Mouse (Mus musculus) cerebellum, postnatal 10 days (tissue): ENCODE measurements at regions not wholly inside any gene's neighbourhood (a gene's known extent, or its start where the extent isn't known, plus 50 kb on each side); places are given as distances from the start of the nearest gene placed in this dataset.
A peak's percentile ranks its signal among the peaks of the same experiment; 100 is the strongest.

Source experiments
- DNase-seq, 2 experiments: peaks; one replicate each; pipeline ENCODE4 v3.0.0; 2021; ENCODE audit warnings: mixed read lengths in 2 of 2

DNA sequence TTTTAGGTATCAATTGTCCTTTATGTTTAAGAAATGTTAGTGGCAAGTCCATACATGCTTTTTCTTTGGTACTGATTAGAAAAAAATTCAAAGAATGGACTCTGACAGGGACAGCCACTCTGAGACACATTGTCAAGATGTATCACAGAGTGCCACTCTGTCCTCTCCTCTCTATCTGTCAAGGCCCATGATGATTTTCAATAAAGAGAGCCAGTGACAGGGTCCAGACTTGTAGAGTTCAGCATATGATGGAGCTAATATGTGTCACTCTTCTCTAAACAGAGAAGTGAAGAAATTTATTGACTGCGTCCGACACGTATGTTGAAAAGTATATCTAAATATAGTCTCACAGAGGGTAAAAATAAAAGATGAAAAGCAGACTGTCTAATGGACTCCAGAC, 672.2 kb upstream of the 4930452B06Rik start:
- no peak for DNase-seq

DNA sequence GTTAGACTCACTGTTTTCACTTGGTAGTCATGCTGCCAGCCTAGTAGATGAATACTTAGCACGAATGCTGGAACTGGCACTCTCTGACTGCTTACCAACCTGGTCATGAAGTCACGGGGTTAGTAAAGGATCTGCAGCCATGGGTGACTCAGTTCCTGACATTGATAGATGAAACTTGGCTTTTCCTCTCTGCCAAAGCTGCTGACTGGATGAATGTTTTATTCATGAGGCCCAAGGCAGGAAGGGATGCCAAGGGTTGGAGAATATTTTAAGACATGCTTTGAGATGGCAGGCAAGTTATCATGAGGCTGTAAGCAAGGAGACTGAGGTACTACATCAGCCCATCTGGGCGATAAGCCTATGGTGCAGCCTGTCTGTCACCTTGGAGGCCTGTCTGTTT, 671.1 kb upstream of the 4930452B06Rik start:
- peak; percentile 13 to 21 for DNase-seq

DNA sequence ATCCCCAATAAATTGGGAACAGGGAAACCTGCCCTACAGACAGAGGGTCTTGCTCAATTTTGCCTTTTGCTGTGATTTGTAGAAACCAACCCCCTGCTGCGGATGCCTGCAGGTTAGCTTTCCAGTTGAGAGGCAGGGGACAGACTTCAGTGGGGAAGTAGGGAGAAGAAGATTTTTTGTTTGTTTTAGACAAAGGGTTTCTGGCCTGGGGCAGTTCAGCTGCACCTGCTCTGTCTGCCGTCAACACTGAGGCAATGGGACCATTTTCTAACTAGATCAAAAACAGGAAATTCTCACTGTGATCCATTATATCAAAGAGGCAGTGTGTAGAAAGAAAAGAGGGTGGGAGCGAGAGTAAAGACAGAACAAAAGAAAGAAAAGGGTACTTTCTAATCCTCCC, 665.6 kb upstream of the 4930452B06Rik start:
- peak in 1 of 2 experiments; percentile 24 for DNase-seq

DNA sequence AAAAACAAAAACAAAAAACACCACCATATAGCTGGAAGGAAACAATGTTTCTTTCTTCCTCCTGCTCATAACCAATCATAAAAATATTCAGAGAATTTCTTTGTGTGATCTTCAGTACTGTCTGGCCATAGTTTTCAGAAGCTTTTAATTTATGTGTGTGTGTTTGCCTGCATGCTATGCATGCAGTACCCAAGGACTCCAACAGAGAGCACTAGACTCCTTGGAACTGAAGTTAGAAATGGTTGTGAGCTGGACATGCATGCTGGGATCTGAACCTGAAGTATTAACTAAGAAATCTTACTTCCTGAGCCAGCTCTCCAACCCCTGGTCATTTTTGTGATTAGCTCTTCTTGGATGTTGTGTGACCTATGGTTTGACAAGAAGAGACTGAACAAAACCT, 664.7 kb upstream of the 4930452B06Rik start:
- DNase-seq = peak; percentile 6 to 8

DNA sequence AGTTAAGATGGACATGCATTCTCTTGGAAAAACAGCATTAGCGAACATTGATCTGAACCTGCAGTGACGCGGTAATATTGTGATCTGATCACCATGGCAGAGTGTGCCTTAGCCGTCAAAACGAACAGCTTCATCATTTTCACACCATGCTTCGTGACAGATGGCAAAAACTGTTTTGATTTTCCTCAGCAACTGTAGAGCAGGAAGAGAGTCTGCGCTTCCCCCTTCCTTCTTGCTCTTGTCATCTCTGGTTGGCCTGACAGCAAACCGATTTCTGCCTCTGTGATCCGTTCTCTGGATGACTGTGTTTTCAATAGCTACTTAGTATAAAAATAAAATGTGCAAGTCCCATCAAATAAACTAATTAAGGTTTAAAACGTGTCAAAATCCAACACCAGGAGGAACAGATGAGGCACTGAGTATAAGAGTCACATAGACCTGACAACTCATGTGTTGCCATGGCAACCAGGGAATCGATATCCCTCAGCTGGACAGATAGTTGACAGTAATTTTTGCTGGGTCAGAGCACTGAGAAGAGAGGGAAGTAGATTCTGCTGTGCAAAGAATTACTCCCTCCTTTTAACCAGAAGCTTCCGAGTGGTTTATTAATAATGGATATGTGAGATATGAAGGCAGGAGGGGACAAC, 663.9 kb upstream of the 4930452B06Rik start:
- DNase-seq = peak; percentile 4 to 8

DNA sequence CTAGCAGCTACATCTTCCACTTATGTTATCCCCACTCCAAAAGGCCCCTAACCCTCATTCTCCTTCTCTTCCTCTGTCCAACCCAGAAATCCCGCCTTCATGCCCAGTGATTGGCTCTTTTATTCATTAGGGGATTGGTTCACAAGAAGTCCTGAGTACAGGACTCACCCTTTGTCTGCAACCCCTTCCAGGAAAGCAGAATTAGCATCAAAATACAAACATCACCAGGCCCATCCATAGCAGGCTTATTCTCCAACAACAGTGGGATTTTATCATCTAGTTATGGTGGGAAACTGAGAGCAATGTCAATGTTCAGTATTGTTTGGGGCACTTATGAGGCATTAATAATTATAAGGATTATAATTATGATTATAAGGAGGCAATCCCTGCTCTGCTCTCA, 661.3 kb upstream of the 4930452B06Rik start:
- no peak for DNase-seq

DNA sequence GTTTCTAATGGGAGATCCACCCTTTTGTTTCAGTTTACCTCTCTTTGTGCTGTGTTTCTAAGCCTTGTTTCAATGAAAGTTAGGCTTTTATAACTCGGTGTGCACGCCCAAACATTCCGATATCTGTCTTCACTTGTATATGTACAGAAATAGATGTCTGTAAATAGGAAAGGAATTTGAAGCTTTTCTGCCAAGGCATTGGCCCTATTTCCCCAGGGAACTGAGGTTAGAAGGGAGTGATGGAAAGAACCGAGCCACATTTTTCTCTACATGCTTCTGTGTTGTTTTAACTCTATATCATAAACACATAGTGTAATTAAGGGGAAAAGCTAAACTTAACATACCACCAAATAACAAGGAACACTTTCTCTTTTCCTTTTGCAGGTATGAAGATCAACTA, 653.8 kb upstream of the 4930452B06Rik start:
- no peak for DNase-seq

DNA sequence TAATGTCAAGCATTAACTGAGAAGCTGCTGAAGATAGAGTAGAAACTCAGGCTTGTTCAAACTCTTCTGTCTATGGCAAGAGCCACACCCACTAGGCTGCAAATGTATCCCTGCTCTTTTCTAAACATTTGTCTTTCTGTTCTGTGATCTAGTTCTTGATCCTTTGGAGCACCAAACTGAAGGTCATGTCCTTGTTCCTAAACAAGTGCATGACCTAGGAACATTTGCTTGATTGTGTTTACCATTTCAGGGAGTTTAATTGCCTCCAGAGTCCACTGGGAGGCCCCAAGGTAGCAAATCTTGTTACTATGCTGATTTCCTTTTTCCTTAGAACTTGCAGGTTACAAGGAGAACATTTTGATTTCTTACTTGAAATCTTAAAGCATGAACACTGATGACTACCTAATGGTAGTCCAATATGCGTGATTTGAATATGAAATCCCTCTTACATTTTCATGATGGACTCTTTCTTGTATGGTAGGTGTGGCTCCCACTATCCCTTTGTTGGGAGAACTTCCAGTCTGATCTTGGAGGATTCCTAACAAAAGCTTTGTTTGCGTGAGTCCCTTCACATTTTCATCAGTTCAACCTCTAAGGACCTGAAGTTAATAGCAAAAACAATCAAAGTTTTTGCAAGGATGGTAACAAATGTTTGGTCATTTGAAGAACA, 652.9 kb upstream of the 4930452B06Rik start:
- DNase-seq = no peak

DNA sequence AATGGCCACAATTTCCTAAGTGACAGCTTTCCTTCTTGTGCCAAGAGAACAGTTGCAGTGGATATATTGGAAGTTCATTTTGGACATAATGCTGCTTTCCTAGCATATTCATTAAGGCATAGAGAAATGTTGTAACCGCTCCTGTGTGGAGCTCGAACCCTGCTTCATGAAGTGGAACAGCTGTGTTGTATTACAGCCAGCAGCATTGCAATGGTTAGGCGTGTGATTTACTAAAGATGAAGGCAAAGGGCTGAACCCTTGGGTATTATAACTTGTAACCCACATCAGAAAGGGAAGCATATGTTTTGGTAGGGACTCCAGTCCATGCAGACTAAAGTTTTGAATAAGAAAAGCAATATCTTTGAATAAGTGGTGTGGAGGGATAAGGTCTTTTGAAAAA, 649.2 kb upstream of the 4930452B06Rik start:
- DNase-seq = no peak

DNA sequence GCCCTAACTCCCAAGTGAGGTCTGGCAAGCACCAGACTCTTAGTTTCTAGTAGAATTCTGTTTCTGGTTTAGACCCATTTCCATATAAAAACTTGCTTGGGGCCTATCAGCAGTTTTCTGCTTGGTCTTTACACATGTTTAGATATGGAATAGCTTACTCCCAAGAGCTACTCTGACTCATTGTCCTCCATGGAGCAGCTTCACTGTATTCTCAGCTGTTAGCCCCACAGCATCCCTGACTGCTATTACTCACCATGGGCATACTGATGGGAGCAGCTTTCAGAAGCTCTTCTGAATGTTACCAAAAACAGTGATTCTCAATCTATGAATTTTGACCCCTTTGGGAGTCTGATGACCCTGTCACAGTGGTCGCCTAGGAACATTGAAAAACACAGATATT, 630.1 kb upstream of the 4930452B06Rik start:
- DNase-seq = no peak

DNA sequence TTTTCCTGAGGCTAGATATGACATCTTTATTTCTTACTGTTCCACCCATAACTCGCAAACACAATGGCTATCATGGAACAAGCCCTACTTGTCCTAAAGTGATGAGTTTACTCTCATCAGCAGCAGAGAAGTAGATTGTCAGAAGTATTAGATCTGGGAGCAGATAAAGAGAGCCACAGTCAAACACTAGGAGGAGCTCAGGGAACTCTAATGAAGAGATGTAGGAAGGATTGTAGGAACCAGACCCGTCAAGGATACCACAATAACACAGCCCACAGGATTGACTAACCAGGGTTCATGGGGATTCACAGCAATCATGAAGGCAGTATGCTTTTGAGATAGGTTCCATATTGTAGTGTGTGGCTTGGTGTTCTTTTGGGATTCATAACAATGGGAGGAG, 628.5 kb upstream of the 4930452B06Rik start:
- DNase-seq = no peak

DNA sequence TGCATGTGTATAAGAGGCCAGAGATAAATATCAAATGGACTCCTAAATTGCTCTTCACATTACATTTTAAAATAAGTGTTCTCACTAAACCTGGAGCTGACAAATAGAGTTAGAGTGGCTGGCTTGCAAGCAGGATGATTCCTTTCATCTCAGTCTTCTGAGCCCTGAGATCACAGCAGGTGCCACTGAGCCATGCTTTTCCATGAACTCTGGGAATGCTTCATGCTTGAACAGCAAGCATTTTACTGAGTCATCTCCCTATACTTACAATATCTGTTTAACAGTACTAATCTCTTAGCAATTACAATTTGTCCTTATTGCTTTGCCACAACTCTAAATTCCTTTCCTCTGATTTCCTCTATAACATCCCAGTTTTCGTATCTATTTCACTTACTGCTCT, 622.1 kb upstream of the 4930452B06Rik start:
- DNase-seq = no peak

DNA sequence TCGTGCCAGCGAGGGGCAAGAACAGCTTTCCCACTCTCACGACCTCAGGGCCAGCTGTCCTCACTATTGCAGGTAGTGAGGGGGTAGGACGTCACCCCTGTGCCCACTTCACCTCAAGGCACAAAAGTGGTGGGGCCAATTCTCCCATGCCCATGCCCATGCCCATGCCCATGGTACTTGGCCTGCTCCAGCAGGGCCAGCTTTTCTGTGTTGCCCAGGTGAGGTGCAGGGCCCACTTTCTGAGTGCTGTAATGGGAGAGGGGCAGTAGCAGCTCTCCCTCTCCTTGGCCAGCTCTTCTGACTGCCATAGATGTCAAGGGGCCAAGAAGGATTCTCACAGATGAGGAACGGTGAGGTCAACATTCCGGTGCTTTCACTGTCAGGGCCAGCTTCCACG, 619.6 kb upstream of the 4930452B06Rik start:
- DNase-seq = no peak

DNA sequence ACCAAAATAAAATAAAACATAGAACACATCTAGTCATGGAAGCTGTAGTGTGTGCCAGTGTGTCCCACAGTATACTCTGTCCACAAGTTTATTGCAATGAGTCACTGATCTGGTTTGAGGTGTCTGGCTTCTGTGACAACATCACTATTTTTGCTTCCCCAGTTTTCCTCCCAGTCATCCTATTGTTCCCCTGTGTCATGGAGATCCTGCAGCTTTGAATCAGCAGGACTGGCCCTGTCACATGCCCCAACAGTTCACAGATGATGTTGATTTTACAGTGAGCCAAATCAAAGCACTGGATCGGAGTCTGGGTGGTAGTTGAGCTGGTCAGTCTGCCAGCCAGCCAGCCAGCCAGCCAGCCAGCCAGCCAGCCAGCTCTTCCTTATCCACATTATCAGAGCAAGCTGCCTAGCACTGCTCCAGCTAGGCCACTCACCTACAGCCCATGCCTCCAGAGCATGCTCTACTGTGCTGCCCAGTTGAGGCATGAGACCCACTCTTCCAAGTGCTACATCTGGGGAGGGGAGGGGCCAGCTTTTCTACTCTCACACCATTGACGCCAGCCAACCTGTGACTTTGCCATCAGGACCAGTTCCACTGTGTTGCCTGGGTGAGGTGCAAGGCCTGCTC, 619.1 kb upstream of the 4930452B06Rik start:
- peak; percentile 32 to 39 for DNase-seq

DNA sequence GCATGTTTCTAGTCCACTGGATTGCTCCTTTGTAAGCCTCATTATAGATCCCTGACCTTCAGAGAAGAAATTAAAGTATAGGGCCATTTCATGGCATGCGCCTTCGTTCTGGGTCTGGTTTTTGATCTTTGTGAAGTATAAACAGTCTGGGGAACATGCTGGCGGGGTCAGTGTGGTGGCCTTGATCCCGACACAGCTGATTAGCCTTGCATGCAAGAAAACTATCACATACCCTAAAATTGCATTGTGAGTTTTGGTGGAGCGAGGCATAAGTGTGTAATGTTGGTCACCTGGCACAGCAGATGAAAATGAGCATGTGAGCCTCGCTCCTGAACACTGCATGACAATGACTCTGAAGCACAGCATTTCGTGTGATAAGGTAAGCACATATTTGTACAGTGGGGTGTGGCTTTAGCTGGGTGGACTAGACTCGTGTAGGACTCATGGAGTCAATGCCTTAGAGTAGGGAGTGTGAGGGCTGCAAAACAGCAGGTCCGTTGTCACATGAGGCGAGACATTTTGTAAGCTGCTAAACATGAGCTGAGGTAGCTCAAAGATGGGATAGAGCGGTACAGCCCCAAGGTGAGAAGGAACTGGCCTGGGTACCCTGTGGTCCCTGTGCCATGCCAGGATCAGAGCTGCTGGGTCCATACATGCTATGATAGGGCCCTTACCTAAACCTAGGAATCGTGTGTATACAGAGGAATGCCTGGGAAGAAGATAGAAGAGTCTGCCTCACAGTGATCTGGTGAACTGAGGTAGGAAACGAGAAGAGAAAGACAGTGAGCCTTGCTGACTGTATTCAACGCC, 601.4 kb upstream of the 4930452B06Rik start:
- DNase-seq = no peak

DNA sequence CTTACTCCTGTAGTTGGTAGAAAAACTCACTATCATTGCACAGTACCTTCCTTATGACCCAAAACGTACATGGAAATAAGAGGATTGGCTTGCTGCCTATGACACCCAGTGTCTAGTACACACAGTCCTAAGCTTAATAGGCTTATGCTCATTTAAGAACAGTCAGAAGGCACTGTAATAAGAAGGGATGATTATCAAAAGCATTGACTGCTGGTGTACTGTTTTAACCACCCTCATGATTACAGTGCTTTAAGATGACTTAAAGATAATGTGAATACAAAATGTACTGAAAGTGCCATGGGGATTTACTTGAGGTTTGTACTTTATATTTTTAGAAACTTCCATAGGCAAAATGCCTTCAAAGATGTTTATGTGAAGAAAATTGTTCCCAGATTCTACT, 586.0 kb upstream of the 4930452B06Rik start:
- DNase-seq = no peak

DNA sequence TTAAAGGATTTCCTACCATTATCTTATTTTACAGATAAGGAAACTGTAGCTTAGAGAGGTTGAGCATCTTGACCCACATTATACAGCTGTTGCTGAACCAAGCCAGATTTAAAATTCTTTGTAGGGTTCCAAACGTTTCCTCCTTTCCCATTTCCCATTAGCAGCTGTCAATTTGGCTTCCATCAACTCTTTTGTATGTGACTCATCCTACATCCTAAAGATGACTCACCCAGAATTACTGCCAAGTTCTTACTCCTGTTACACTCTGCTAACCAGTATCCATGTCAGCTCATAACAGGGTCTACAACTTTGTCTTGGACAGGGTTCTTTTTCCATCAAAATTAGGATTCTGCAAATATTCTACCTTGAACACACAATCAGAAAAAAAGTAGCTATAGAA, 579.2 kb upstream of the 4930452B06Rik start:
- DNase-seq = no peak

DNA sequence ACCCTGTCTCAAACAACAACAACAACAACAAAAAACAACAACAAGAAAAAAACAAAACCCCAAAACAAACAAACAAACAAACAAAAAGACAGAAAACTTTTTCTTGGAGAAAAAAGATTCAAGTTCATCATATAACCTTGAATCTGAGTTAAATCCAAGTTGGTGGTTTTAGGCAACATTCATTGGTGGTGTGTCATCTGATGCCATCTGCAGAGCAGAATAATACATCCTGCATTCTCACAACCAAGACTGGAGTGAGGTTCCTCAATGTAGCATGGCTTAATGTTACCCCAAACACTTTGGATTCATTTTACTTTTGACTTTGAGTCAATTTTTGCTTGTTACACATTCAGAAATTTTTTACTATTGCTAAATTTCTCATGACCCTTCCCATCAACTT, 577.3 kb upstream of the 4930452B06Rik start:
- DNase-seq = no peak

DNA sequence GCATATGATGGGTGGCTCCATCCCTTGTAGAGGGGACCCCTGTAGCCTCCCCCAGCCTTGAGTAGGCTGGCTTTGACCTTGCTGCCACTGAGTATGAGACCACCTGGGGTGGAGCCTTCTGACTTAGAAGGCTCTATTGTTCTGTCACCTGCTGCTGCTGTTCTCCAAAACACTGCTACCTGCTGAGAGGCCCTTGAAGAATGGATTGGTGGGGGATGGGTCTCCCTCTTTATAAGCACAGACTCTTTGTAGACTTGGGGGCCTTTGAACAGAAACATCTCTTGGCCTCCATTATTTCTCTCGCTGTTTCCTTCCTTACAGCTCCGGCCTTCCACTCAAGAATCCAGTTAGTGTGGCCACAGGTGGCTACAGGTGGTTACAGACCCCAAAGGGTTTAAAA, 576.1 kb upstream of the 4930452B06Rik start:
- no peak for DNase-seq

DNA sequence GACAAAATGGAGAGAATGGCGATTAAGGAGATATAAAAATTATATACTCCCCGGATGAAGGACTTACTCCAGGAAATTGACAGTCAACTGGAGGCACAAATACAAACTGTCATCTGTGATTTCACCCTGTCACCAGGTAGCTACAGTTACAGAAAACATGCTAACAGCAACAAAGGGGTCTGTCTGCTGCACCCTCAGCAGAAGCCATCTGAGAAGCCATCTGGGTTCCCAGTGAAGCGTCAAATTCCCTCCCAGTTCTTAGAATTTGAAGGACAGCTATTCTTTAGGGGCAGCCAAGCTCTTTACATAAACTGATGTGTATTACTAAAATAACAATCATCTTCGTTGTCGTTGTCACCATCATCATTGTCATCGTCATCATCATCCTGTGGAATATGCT, 561.6 kb upstream of the 4930452B06Rik start:
- DNase-seq = peak; percentile 70 to 71

DNA sequence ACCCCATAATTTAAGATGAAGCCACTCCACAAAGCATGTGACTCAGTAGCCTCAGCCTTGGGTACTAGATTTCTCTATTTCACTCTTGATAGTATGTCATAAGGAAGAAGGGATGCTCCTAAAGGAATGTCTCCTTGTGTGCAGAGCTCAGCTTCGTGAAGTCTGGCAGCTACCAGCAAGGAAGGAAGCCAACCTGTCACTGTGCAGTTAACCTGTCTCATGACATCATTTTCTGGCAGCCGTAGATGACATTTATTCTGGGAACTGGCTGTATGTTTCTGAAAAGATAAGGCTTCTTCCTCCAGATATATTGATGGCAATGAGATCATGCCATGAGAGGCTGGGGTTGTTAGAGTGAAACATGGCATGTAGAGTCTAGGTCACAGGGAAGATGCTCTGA, 534.2 kb upstream of the 4930452B06Rik start:
- peak; percentile 50 to 66 for DNase-seq

DNA sequence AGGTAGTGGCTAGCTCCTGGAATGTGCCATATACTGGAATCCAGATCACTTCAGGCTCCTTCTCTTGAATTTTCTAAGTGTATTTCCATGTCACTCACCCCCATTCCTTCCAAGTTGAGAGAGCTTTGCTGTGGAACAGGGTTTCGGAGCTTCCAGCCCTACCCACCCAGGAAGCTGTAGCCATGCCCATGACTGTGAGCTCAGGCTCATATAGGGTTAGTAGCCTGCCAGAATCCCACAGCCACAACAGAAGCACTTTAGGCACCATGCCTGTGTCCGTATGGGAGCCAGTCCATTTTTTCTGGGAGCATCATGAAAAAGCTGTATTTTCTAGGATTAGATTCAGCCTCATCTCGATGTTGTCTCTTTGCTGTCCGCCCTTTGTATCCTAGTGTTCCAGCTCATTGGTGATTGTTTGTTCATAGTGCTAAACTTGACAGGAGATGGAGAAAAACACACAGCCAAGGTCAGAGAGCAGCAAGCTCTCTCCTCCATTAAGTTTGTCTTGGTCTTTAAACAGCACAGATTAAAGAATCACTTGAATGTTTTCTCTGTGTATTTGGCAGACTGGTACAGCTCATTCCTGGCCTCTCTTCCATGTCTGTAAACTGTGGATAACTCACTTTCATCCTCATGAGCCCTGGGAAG, 526.2 kb upstream of the 4930452B06Rik start:
- peak; percentile 61 to 74 for DNase-seq

DNA sequence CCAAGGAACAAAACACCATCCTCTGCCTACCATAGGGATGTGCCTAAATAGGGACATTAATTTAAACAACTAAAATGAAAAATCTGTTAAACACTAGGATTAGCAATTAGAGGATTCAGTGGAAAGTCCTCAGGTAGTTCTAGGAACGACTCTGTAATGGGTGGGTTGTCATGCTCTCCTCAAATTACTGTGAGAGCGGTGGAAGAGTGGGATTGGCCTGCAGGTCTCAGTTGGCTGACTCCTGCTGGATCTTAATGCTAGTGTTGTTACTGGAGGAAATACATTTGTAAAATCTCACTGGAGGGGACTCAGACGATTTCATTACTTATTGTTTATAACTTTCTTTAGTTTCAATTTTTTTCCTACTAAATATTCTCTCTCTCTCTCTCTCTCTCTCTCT, 525.6 kb upstream of the 4930452B06Rik start:
- DNase-seq = no peak
